Mouse (Mus musculus): Measurements from ENCODE around the gene 4933428G20Rik.

GRCm38 (mm10) chr11:97441036-97441657 lies 59.0 kb downstream of the 4933428G20Rik start:
- TF ChIP-seq CTCF (IDR thresholded peaks at IDR 0.05) (no peak; the same call in 1 of the 2 replicates), EP300 (IDR thresholded peaks at IDR 0.05) (no peak)

Data from lung, postnatal 0 days (tissue).